Mouse (Mus musculus): ENCODE measurements at regions not wholly inside any gene's neighbourhood (a gene's known extent, or its start where the extent isn't known, plus 50 kb on each side); places are given as distances from the start of the nearest gene placed in this dataset.

- TF ChIP-seq CEBPB (IDR thresholded peaks at IDR 0.05; ENCODE audit: insufficient read depth, poor library complexity, severe bottlenecking) (no peak), POLR2AphosphoS2 (IDR thresholded peaks at IDR 0.05; ENCODE audit: insufficient read length, low read depth) (no peak), POLR2A (IDR thresholded peaks at IDR 0.05; ENCODE audit: insufficient read length, low read depth) (no peak), MYOG (IDR thresholded peaks at IDR 0.05; ENCODE audit: control insufficient read depth in 1 of 3, insufficient read depth in 1 of 3, insufficient read length in 2 of 3, low read depth in 2 of 3) (no peak), USF1 (IDR thresholded peaks at IDR 0.05; ENCODE audit: low read depth) (no peak)
Measured at GRCm38 (mm10) chr7:95578633-95579032, 592.4 kb upstream of the Tenm4 start.
